Mouse (Mus musculus) testis, adult 2 months (tissue): ENCODE measurements around the gene Tnik.

Experiments
- CTCF ChIP-seq: fragments of 200-500 bp; IDR thresholded peaks from 2 replicates; pipeline ENCODE4 v1.5.1; 2012; ENCODE audit warnings: low read depth, mild to moderate bottlenecking, inconsistent platforms, low read length, moderate library complexity; ENCODE audit not compliant: control insufficient read depth, insufficient read depth, insufficient replicate concordance
- POLR2A ChIP-seq: fragments of 200-500 bp; IDR thresholded peaks from 2 replicates; pipeline ENCODE4 v1.6.1; 2012; ENCODE audit warnings: low read depth, mild to moderate bottlenecking, inconsistent platforms, low read length, moderate library complexity; ENCODE audit not compliant: control insufficient read depth

DNA sequence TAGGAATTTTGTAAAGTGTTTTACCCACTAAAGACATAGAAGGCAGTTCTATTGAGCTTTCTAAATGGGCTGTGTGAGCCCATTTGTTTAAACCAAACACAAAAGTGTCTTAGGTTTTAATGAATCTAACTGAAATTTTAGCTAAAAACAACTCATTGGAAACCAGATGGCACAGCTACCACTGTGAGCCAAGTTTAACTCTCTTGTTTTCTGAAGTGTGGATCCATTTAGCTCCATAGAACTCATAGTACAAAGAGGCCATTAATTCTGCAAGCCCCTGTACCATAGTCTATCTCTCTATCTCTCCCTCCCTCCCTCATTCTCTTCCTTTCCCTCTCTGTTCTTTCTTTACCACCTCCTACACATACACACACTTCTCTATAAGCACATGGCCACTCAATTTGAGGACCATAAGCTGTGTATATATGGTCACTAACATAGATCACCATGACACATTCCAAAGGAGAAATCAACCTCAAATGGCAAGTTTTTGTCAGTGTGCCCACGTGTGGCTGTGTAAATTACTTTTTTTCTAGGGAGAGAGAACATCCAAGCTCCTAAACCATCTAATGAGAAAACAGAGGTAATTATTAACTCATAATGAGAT is 204.2 kb downstream of the Tnik start:
- TF ChIP-seq POLR2A (no peak), CTCF (no peak)
